Mouse (Mus musculus) ES-Bruce4 (cell line): ENCODE measurements around the gene Tex261.

Experiments used
- CTCF ChIP-seq: IDR thresholded peaks from one replicate; pipeline ENCODE4 v1.8.1; 2011; ENCODE audit warnings: low read depth, low read length
- EP300 ChIP-seq: IDR thresholded peaks from 2 replicates; pipeline ENCODE4 v1.6.1; 2011; ENCODE audit warnings: low read depth, low read length; ENCODE audit not compliant: insufficient read depth
- POLR2A ChIP-seq: IDR thresholded peaks from one replicate; pipeline ENCODE4 v1.8.1; 2011; ENCODE audit warnings: low read length; ENCODE audit not compliant: insufficient read depth

DNA sequence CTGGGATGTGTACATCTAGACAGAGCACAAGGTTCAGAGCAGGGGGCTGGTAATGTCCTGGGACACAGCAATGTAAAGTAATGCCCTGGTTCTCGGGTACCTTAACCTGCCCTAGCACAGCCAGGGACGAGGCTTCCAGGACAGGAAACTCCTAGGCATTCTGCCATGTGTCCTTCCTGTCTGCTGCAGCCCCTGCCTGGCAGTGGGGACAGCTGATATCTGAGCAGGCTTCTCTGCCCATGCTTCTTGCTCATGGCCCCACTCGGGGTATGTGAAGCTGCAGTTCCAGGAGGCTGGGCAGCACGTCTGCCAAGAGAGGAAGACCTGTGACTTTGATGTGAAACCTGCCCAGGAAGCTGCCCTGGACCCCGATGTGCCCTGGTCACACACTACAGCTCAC is 7.1 kb downstream of the Tex261 start:
- TF ChIP-seq CTCF: no peak
- TF ChIP-seq POLR2A: no peak
- no peak for TF ChIP-seq EP300
